Mouse (Mus musculus) heart, adult 2 months (tissue): Measurements from ENCODE around the gene BC005624. TPM values are rescaled to one million over a fixed set of nuclear protein-coding genes. Genes with fewer than 3 reads are reported as not detected.
"Not testable (repeated sequence)": the region's sequence is repeated elsewhere in the genome, so short reads cannot be mapped to it uniquely, and the experiment has no call there.

Experiments
- DNase-seq, 2 experiments: peaks; one replicate each; pipeline ENCODE4 v3.0.0; 2021
- H3K27ac ChIP-seq: fragments of 200-600 bp; 2 replicates; pipeline ENCODE4 v1.8.1; 2022
- H3K27me3 ChIP-seq: fragments of 200-500 bp; 2 replicates; pipeline ENCODE4 v1.6.1; 2012; ENCODE audit warnings: mild to moderate bottlenecking, low read length, inconsistent platforms, mixed read lengths; ENCODE audit not compliant: control insufficient read depth, insufficient read depth
- H3K36me3 ChIP-seq: fragments of 200-500 bp; 2 replicates; pipeline ENCODE4 v1.6.1; 2012; ENCODE audit warnings: low read length, inconsistent platforms; ENCODE audit not compliant: control insufficient read depth, insufficient read depth
- H3K4me1 ChIP-seq: fragments of 200-500 bp; 2 replicates; pipeline ENCODE4 v1.6.1; 2011; ENCODE audit warnings: low read length; ENCODE audit not compliant: control insufficient read depth, insufficient read depth
- H3K4me3 ChIP-seq: fragments of 200-600 bp; 2 replicates; pipeline ENCODE4 v1.8.1; 2022
- H3K79me2 ChIP-seq: fragments of 200-500 bp; replicated peaks from 2 replicates; pipeline ENCODE4 v1.6.1; 2012; ENCODE audit warnings: mild to moderate bottlenecking, inconsistent platforms, low read length, moderate library complexity, mixed read lengths; ENCODE audit not compliant: control insufficient read depth, insufficient read depth
- H3K9ac ChIP-seq: fragments of 200-500 bp; 2 replicates; pipeline ENCODE4 v1.6.1; 2012; ENCODE audit warnings: low read depth, mild to moderate bottlenecking, control low read depth, inconsistent platforms, low read length, mixed read lengths
- CTCF ChIP-seq: fragments of 200-600 bp; IDR thresholded peaks from 2 replicates; pipeline ENCODE4 v1.8.1; 2022; ENCODE audit warnings: antibody characterized with exemption, mild to moderate bottlenecking, moderate library complexity
- EP300 ChIP-seq: fragments of 200-500 bp; IDR thresholded peaks from 2 replicates; pipeline ENCODE4 v1.6.1; 2011; ENCODE audit warnings: low read depth, low read length, control low read depth; ENCODE audit not compliant: insufficient read depth
- POLR2A ChIP-seq: fragments of 200-500 bp; IDR thresholded peaks from 2 replicates; pipeline ENCODE4 v1.6.1; 2011; ENCODE audit warnings: mild to moderate bottlenecking, low read depth, low read length, control low read depth; ENCODE audit not compliant: insufficient read depth
- WGBS: fragments of 180-500 bp; shearing (Covaris S2); methylation state at CpG from one replicate; pipeline ENCODE4 v1.1.7; 2018; 5-methylcytosine and 5-hydroxymethylcytosine counted together
- intact Hi-C: fragments of 180-260 bp; cut with DNase I; formaldehyde crosslinking; loops from one replicate; pipeline ENCODE4 v1.15.1; 2025
- polyA plus RNA-seq: library from polyadenylated mRNA; depleted of rRNA; stranded (reverse); fragments of >200 nt; gene quantifications from 2 replicates; pipeline ENCODE4 v1.2.3, GENCODE M21; 2012
- total RNA-seq, 2 experiments: library from RNA; stranded (reverse); gene quantifications; 2 replicates each; pipeline ENCODE4 v1.2.3; 2021

BC005624 gene
- total and polyA plus RNA-seq, 3 experiments: 14.7 to 21.7 (median 20.6) TPM

GRCm38 (mm10) chr2:30952824-30953490 lies 29.0 kb downstream of the BC005624 start, which contains the start of gene Tor1b:
Tor1b (plus strand) TSS chr2:30952959.
- peak within 1 kb of the TSS; percentile 98 for H3K4me3 ChIP-seq
- intact Hi-C loops: no loop called here
- peaks cover 3% of the 10 kb centered on the region; the same call in 1 of the 2 replicates for H3K36me3 ChIP-seq
- H3K27ac ChIP-seq: peak within 1 kb of the TSS; percentile 90
- peak; percentile 86 to 89 for DNase-seq
- peak within 1 kb of the TSS; percentile 90 for H3K9ac ChIP-seq
- WGBS: under 1% methylated on average over 60 of the region's 60 CpGs
- no peaks in the 10 kb centered on the region for H3K27me3 ChIP-seq
- H3K4me1 ChIP-seq: peaks cover 4% of the 10 kb centered on the region
- TF ChIP-seq CTCF (peak; percentile 39), EP300 (no peak), POLR2A (peak; percentile 97)
- no peaks in the 10 kb centered on the region for H3K79me2 ChIP-seq

GRCm38 (mm10) chr2:30952457-30952823 lies 29.6 kb downstream of the BC005624 start:
- Histone ChIP-seq H3K4me3 (peak overlapping the region; percentile 98), H3K27ac (peak overlapping the region; percentile 90), H3K27me3 (no peaks in the 10 kb centered on the region), H3K79me2 (no peaks in the 10 kb centered on the region), H3K9ac (no peak overlapping the region), H3K36me3 (peaks cover 3% of the 10 kb centered on the region; the same call in 1 of the 2 replicates), H3K4me1 (peaks cover 4% of the 10 kb centered on the region)
- WGBS: 28% methylated on average over 5 of the region's 5 CpGs
- no peak for TF ChIP-seq POLR2A
- no peak for TF ChIP-seq CTCF
- TF ChIP-seq EP300: no peak
- DNase-seq: no peak
- intact Hi-C loops: no loop called here

DNA sequence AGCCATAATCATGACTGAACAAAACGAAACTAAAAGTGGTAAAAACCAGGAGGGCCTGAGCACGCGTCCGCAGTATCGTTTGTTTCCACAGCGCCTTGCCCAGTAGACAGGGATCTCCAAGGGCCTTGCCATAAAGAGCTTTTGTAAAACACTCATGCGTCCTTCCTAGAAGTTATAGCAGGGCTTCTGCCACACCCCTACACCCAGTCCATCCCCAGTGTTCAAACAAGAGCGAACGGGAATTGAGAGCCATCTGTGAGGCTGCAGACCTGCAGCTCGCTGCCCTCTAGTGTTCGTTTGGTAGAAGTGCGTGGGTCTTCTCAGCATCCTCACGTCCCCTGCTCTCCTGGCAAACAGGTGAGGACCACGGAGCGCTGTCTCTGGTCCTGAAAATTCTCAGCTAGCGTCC lies 39.4 kb downstream of the BC005624 start:
- no peak overlapping the region for H3K9ac ChIP-seq
- peak; percentile 65 to 71 for DNase-seq
- peak overlapping the region; percentile 63 for H3K4me3 ChIP-seq
- H3K27me3 ChIP-seq: no peaks in the 10 kb centered on the region
- no peaks in the 10 kb centered on the region for H3K79me2 ChIP-seq
- H3K27ac ChIP-seq: peak overlapping the region; percentile 52
- no peaks in the 10 kb centered on the region for H3K4me1 ChIP-seq
- H3K36me3 ChIP-seq: no peaks in the 10 kb centered on the region
- TF ChIP-seq CTCF (peak; percentile 97), EP300 (0 out of 2 replicates have a peak, but pooled peaks have one; percentile 57), POLR2A (peak; percentile 39; the same call in 1 of the 2 replicates)
- WGBS: 15% methylated on average over 16 of the region's 16 CpGs
- intact Hi-C loops: no loop called here

GRCm38 (mm10) chr2:30942116-30942515 lies 39.9 kb downstream of the BC005624 start:
- H3K27ac ChIP-seq, H3K4me3 ChIP-seq, H3K27me3 ChIP-seq, H3K9ac ChIP-seq, intact Hi-C loops, DNase-seq, H3K36me3 ChIP-seq, H3K79me2 ChIP-seq, H3K4me1 ChIP-seq: not testable (repeated sequence)
- 40% methylated on average over 7 of the region's 7 CpGs for WGBS

DNA sequence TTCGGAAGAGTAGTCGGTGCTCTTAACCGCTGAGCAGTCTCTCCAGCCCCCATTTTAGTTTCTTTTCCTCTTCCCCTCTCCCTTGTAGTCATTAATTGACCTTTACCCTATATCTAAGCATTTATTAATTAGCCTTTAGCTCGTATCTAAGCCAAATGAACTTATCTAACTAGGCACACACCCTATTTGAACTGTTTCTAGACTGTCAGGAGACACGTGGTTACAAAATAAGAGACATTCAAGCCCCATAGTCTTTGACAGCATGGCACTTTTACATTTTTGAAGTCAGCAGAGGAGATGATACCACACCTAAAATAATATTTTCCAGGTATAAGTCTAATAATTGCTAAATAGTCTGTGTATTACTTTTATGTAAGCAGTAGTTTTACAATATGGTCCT lies 40.4 kb downstream of the BC005624 start:
- DNase-seq: no peak
- TF ChIP-seq EP300: no peak
- Histone ChIP-seq H3K27ac (no peak overlapping the region), H3K79me2 (no peaks in the 10 kb centered on the region), H3K4me3 (no peak overlapping the region), H3K9ac (no peak overlapping the region), H3K36me3 (no peaks in the 10 kb centered on the region), H3K27me3 (no peaks in the 10 kb centered on the region), H3K4me1 (no peaks in the 10 kb centered on the region)
- intact Hi-C loops: no loop called here
- 87% methylated on average over 5 of the region's 5 CpGs for WGBS

- Histone ChIP-seq H3K4me3 (no peak overlapping the region), H3K4me1 (no peaks in the 10 kb centered on the region), H3K27me3 (no peaks in the 10 kb centered on the region), H3K36me3 (no peaks in the 10 kb centered on the region), H3K27ac (no peak overlapping the region), H3K79me2 (no peaks in the 10 kb centered on the region), H3K9ac (no peak overlapping the region)
- 47% methylated on average over 4 of the region's 4 CpGs for WGBS
- no peak for TF ChIP-seq POLR2A
- TF ChIP-seq EP300: no peak
- no peak for TF ChIP-seq CTCF
- no peak for DNase-seq
- intact Hi-C loops: no loop called here
These were observed 43.4 kb downstream of the BC005624 start for GRCm38 (mm10) chr2:30938574-30938991.
